Mouse (Mus musculus) bone marrow, adult 2 months (tissue): ENCODE measurements around the gene Dhx8. TPM values are rescaled to one million over a fixed set of nuclear protein-coding genes. Genes with fewer than 3 reads are reported as not detected.

Experiments
- H3K27ac ChIP-seq: fragments of 200-500 bp; 2 replicates; pipeline ENCODE4 v1.5.1; 2012; ENCODE audit warnings: low read depth, mild to moderate bottlenecking, control low read depth, inconsistent platforms, low read length; ENCODE audit not compliant: control insufficient read depth, poor library complexity, insufficient read depth
- H3K4me1 ChIP-seq: fragments of 200-500 bp; 2 replicates; pipeline ENCODE4 v1.6.1; 2011; ENCODE audit warnings: low read length; ENCODE audit not compliant: control insufficient read depth, insufficient read depth
- H3K4me3 ChIP-seq: fragments of 200-500 bp; replicated peaks from 2 replicates; pipeline ENCODE3; 2011; ENCODE audit warnings: mild to moderate bottlenecking, low read depth, low read length, control low read depth; ENCODE audit not compliant: control insufficient read depth
- CTCF ChIP-seq: fragments of 200-500 bp; IDR thresholded peaks from 2 replicates; pipeline ENCODE4 v1.5.1; 2011; ENCODE audit warnings: low read length, control low read depth; ENCODE audit not compliant: control insufficient read depth, insufficient read depth
- POLR2A ChIP-seq: fragments of 200-500 bp; IDR thresholded peaks from 2 replicates; pipeline ENCODE4 v1.6.1; 2011; ENCODE audit warnings: low read depth, mild to moderate bottlenecking, control low read depth, low read length, borderline replicate concordance; ENCODE audit not compliant: control insufficient read depth
- WGBS: fragments of 180-500 bp; shearing (Covaris S2); methylation state at CpG from one replicate; pipeline ENCODE4 v1.1.7; 2018; 5-methylcytosine and 5-hydroxymethylcytosine counted together
- polyA plus RNA-seq: library from polyadenylated mRNA; stranded (reverse); fragments of >200 nt; gene quantifications from 2 replicates; pipeline ENCODE4 v1.2.4, GENCODE M21; 2011; ENCODE audit warnings: low replicate concordance; ENCODE audit not compliant: missing spikeins, insufficient read depth, insufficient read length

The Dhx8 gene
- polyA plus RNA-seq, 1 experiment = 16.5 TPM

- H3K27ac ChIP-seq = no peak overlapping the region
- H3K4me1 ChIP-seq = no peaks in the 10 kb centered on the region
- H3K4me3 ChIP-seq = no peak overlapping the region
- TF ChIP-seq CTCF = no peak
- TF ChIP-seq POLR2A = no peak
- WGBS = 95% methylated on average over 1 of the region's 1 CpGs
Observed at GRCm38 (mm10) chr11:101699556-101699955, 33.2 kb upstream of the Dhx8 start.

GRCm38 (mm10) chr11:101699991-101700390, 32.7 kb upstream of the Dhx8 start:
- H3K27ac ChIP-seq = no peak overlapping the region
- no peaks in the 10 kb centered on the region for H3K4me1 ChIP-seq
- TF ChIP-seq CTCF (no peak), POLR2A (no peak)
- 59% methylated on average over 7 of the region's 7 CpGs for WGBS
- H3K4me3 ChIP-seq = no peak overlapping the region

GRCm38 (mm10) chr11:101700446-101700845, 32.3 kb upstream of the Dhx8 start:
- H3K4me1 ChIP-seq = no peaks in the 10 kb centered on the region
- TF ChIP-seq CTCF (no peak), POLR2A (no peak)
- no peak overlapping the region for H3K27ac ChIP-seq
- WGBS = 22% methylated on average over 12 of the region's 12 CpGs
- H3K4me3 ChIP-seq = no peak overlapping the region

GRCm38 (mm10) chr11:101704081-101704480, 28.6 kb upstream of the Dhx8 start:
- Histone ChIP-seq H3K27ac (no peak overlapping the region), H3K4me3 (no peak overlapping the region), H3K4me1 (no peaks in the 10 kb centered on the region; the same call in 1 of the 2 replicates)
- TF ChIP-seq CTCF (no peak), POLR2A (no peak)
- WGBS = 79% methylated on average over 5 of the region's 5 CpGs

- Histone ChIP-seq H3K4me3 (no peak overlapping the region), H3K4me1 (no peaks in the 10 kb centered on the region; the same call in 1 of the 2 replicates), H3K27ac (no peak overlapping the region)
- whole genome bisulfite sequencing = 83% methylated on average over 10 of the region's 10 CpGs
- TF ChIP-seq POLR2A (no peak), CTCF (no peak)
Observed at GRCm38 (mm10) chr11:101706764-101707448, 25.8 kb upstream of the Dhx8 start.

- 12% methylated on average over 5 of the region's 5 CpGs for WGBS
- no peak for TF ChIP-seq CTCF
- no peak for TF ChIP-seq POLR2A
- no peak overlapping the region for H3K4me3 ChIP-seq
- H3K27ac ChIP-seq = no peak overlapping the region
- no peaks in the 10 kb centered on the region; the same call in 1 of the 2 replicates for H3K4me1 ChIP-seq
Observed at GRCm38 (mm10) chr11:101708482-101708881, 24.2 kb upstream of the Dhx8 start.

- 81% methylated on average over 9 of the region's 9 CpGs for WGBS
- Histone ChIP-seq H3K27ac (no peak overlapping the region), H3K4me3 (no peak overlapping the region), H3K4me1 (no peaks in the 10 kb centered on the region; the same call in 1 of the 2 replicates)
- TF ChIP-seq POLR2A = no peak
Observed at GRCm38 (mm10) chr11:101712811-101713210, 19.9 kb upstream of the Dhx8 start.

- H3K4me1 ChIP-seq = no peaks in the 10 kb centered on the region
- H3K4me3 ChIP-seq = no peak overlapping the region
- no peak overlapping the region for H3K27ac ChIP-seq
- TF ChIP-seq POLR2A (no peak), CTCF (no peak)
- WGBS = 86% methylated on average over 7 of the region's 7 CpGs
Observed at GRCm38 (mm10) chr11:101714012-101714411, 18.7 kb upstream of the Dhx8 start.

GRCm38 (mm10) chr11:101718324-101718723, 14.4 kb upstream of the Dhx8 start:
- WGBS = 71% methylated on average over 4 of the region's 4 CpGs
- TF ChIP-seq POLR2A = no peak
- no peak for TF ChIP-seq CTCF
- Histone ChIP-seq H3K27ac (no peak overlapping the region), H3K4me1 (no peaks in the 10 kb centered on the region), H3K4me3 (no peak overlapping the region)
